Mouse (Mus musculus) CH12.LX (cell line): Measurements from ENCODE around the gene Reg2.
"Not testable (repeated sequence)": the region's sequence is repeated elsewhere in the genome, so short reads cannot be mapped to it uniquely, and the experiment has no call there.

ENCODE experiments used
- EP300 ChIP-seq: IDR thresholded peaks from 2 replicates; pipeline ENCODE4 v1.6.1; 2011; ENCODE audit warnings: low read length, improper control_type of control experiment
- MAX ChIP-seq: IDR thresholded peaks from 2 replicates; pipeline ENCODE4 v1.6.1; 2011; ENCODE audit warnings: low read length, improper control_type of control experiment
- POLR2A ChIP-seq: IDR thresholded peaks from 2 replicates; pipeline ENCODE4 v1.6.1; 2011; ENCODE audit warnings: low read depth, mild to moderate bottlenecking, improper control_type of control experiment, low read length
- POLR2AphosphoS2 ChIP-seq: IDR thresholded peaks from 2 replicates; pipeline ENCODE4 v1.6.1; 2011; ENCODE audit warnings: low read depth, low read length, improper control_type of control experiment
- TBP ChIP-seq: conservative IDR thresholded peaks from 2 replicates; pipeline ENCODE4 v1.6.1; 2011; ENCODE audit warnings: low read depth, low read length, improper control_type of control experiment
- USF1 ChIP-seq: IDR thresholded peaks from 2 replicates; pipeline ENCODE4 v1.6.1; 2014; ENCODE audit warnings: low read depth, mild to moderate bottlenecking, inconsistent platforms, low read length, improper control_type of control experiment
- USF2 ChIP-seq: conservative IDR thresholded peaks from 2 replicates; pipeline ENCODE4 v1.6.1; 2011; ENCODE audit warnings: low read depth, low read length, improper control_type of control experiment
- ZC3H11A ChIP-seq: IDR thresholded peaks from 2 replicates; pipeline ENCODE4 v1.6.1; 2012; ENCODE audit warnings: low read depth, mild to moderate bottlenecking, inconsistent platforms, low read length, improper control_type of control experiment

DNA sequence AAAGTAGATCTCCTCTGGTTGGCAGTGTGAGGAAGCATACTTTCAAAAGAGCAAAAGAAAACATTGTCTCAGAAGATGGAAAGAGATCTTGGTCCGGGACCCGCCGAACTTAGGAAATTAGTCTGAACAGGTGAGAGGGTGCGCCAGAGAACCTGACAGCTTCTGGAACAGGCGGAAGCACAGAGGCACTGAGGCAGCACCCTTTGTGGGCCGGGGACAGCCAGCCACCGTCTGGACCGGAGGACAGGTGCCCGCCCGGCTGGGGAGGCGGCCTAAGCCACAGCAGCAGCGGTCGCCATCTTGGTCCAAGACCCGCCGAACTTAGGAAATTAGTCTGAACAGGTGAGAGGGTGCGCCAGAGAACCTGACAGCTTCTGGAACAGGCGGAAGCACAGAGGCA, at the start of gene Reg2:
- not testable (repeated sequence) for TF ChIP-seq EP300, ZC3H11A, POLR2A, USF1, USF2, POLR2AphosphoS2, TBP, MAX
